Mouse (Mus musculus) spleen, adult 2 months (tissue): Measurements from ENCODE around the gene Klhdc9.

Experiments used
- CTCF ChIP-seq: fragments of 200-500 bp; IDR thresholded peaks from 2 replicates; pipeline ENCODE4 v1.5.1; 2011; ENCODE audit warnings: mild to moderate bottlenecking, inconsistent platforms; ENCODE audit not compliant: insufficient read depth, insufficient read length, insufficient replicate concordance; ENCODE audit errors: extremely low read depth
- POLR2A ChIP-seq: fragments of 200-500 bp; IDR thresholded peaks from 2 replicates; pipeline ENCODE4 v1.6.1; 2011; ENCODE audit warnings: low read depth, low read length, inconsistent platforms

DNA sequence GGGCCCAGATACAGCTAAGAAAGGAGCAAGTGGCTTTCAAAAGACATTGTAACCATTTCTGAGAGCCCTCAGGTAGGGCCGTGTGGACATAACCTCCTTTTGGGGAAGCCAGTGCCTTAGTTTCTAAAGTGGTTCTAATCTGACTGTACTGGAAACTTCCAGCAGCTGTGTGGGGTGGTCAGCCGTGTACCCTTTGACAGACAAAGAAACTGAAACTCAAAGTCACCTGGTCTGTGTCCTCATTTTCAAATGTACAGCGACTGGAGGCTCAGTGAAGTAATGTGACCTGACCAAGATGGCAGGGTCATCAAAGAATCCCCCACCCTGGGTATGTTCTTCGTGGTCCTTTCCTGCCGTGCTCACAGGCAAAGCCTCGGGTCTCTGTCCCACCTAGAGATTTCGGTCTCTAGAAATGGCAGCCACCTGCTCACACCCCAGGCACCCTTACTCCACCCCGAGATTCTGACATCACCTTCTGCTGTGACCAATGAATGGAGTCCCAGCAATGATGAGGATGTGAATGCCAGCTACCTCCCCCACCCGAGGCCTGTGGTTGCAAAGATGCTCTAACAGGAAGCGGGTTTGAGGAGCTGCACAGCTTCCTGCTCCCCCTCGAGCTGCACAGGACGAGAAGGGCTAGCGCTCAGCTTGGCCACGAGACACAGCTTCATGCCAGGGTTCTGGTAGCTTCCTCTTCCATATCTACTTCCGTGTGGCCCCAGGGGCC is 27.9 kb upstream of the Klhdc9 start, which contains the start of gene Arhgap30:
- TF ChIP-seq POLR2A = peak; percentile 83
- TF ChIP-seq CTCF = no peak
